Mouse (Mus musculus) small intestine, adult 2 months (tissue): ENCODE data around the gene Hapln2. TPM values are rescaled to one million over a fixed set of nuclear protein-coding genes. Genes with fewer than 3 reads are reported as not detected.

Experiments
- H3K27ac ChIP-seq: fragments of 200-500 bp; 2 replicates; pipeline ENCODE4 v1.5.1; 2012; ENCODE audit warnings: low read depth, low read length, control low read depth, inconsistent platforms; ENCODE audit not compliant: insufficient read depth
- H3K27me3 ChIP-seq: fragments of 200-500 bp; 2 replicates; pipeline ENCODE4 v1.6.1; 2012; ENCODE audit warnings: mild to moderate bottlenecking, moderate library complexity, low read length, inconsistent platforms; ENCODE audit not compliant: control insufficient read depth, insufficient read depth
- H3K36me3 ChIP-seq: fragments of 200-500 bp; 2 replicates; pipeline ENCODE4 v1.6.1; 2012; ENCODE audit warnings: mild to moderate bottlenecking, low read length, control low read depth, inconsistent platforms; ENCODE audit not compliant: control insufficient read depth, insufficient read depth
- H3K4me1 ChIP-seq: fragments of 200-500 bp; 2 replicates; pipeline ENCODE4 v1.6.1; 2012; ENCODE audit warnings: low read length, inconsistent platforms, mixed read lengths; ENCODE audit not compliant: control insufficient read depth, insufficient read depth, insufficient read length
- H3K4me3 ChIP-seq: fragments of 200-500 bp; 2 replicates; pipeline ENCODE4 v1.5.1; 2012; ENCODE audit warnings: low read depth, mild to moderate bottlenecking, control low read depth, inconsistent platforms, low read length, moderate library complexity
- CTCF ChIP-seq: fragments of 200-500 bp; IDR thresholded peaks from 2 replicates; pipeline ENCODE4 v1.5.1; 2012; ENCODE audit warnings: low read depth, mild to moderate bottlenecking, control low read depth, inconsistent platforms, low read length, moderate library complexity, mixed read lengths; ENCODE audit not compliant: insufficient replicate concordance, insufficient read length; ENCODE audit errors: extremely low read depth
- POLR2A ChIP-seq: fragments of 200-500 bp; IDR thresholded peaks from 2 replicates; pipeline ENCODE4 v1.6.1; 2012; ENCODE audit warnings: low read depth, mild to moderate bottlenecking, control low read depth, inconsistent platforms, low read length, moderate library complexity
- WGBS: fragments of 180-500 bp; shearing (Covaris S2); methylation state at CpG from one replicate; pipeline ENCODE4 v1.1.7; 2018; 5-methylcytosine and 5-hydroxymethylcytosine counted together
- polyA plus RNA-seq: library from polyadenylated mRNA; depleted of rRNA; stranded (reverse); fragments of >200 nt; gene quantifications from 2 replicates; pipeline ENCODE4 v1.2.3, GENCODE M21; 2012

Hapln2 gene
- polyA plus RNA-seq, 1 experiment, result not detected

DNA sequence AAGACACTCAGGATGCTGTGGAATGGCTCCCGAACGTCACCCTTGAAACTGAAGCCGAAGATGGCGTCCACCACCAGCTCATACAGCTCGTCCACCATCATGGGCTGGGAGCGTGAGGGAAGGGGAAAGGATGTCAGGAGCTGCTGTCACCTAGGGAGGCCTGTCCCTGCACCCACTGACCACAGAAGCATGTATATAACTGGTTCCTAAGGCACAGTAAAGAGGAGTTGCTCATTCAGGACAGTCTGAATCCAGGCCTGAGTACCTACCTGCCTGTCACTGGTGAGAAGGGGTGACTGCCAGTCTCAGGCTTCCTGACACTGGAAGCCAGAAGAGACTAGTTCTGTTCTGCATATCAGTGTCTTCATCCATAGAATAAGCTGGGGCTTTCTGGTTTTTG is 29.6 kb upstream of the Hapln2 start:
- WGBS, result 87% methylated on average over 6 of the region's 6 CpGs
- no peak overlapping the region for H3K4me3 ChIP-seq
- TF ChIP-seq POLR2A (no peak), CTCF (no peak)

DNA sequence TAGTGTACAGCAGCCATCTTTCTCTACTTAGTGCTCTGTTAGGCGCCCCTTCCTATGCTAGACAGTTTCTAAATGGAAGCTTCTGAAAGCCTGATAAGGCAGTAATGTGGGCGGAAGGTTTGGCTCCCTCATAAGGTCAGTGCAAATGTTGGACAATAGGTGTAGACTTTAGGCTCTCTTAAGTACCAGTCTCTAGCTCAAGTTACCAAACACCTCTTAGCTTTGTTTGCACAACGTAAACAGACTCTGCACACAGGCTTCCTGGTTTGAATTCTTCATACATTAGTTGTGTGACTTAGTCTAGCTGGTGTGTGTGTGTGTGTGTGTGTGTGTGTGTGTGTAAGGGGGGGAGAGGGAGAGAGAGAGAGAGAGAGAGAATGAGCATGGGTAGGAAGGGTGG is 22.1 kb upstream of the Hapln2 start:
- 66% methylated on average over 3 of the region's 3 CpGs for WGBS
- H3K4me3 ChIP-seq, result no peak overlapping the region

More for the DNA sequence above, 29.6 kb upstream of the Hapln2 start:
- Histone ChIP-seq H3K36me3 (peaks cover 9% of the 10 kb centered on the region), H3K27me3 (no peaks in the 10 kb centered on the region), H3K27ac (no peak overlapping the region), H3K4me1 (peaks cover 3% of the 10 kb centered on the region; the same call in 1 of the 2 replicates)

DNA sequence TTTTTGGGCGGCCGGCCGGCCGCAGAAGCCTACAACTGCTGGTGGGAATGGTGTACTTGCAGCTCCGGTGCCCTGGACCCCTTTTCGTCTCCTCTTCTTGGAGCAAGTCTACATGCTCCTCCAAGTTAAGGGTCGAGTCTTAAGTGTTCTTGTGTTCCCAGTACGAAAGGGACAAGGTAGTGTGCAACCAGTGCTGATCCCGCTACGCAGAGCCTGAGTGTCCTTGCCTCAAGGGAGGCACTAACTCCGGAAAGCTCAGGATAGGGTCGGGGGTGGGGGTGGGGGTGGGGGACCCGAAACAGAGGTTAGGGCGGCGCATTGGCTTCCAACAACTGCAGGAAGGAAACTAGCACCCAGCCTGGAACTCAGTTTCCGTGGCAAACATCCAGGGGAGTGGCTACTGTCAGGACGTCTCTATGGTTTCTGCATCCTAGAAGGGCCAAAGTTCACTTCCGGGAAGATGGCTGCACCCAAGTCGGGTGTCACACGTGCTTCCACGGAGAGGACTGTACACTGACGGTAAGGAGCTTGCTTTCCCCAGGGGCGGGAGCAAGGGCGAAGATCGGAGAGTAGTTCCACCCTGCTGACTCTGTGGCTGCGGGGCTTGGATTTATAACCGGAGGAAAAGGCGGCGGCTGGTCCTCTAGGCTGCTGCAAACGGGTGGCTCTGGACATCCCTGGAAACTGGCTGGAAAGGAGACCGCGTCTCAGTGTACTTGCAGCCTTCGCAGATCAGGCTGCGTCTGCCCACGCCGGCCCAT is 15.5 kb upstream of the Hapln2 start, which contains the start of gene Gpatch4:
TSS of gene Gpatch4 (plus strand) at position 448 of the 761 bp plus-strand sequence.
- H3K4me1 ChIP-seq, result no peaks in the 10 kb centered on the region
- H3K27ac ChIP-seq, result no peak within 1 kb of the TSS
- peak within 1 kb of the TSS; percentile 84 for H3K4me3 ChIP-seq
- no peak for TF ChIP-seq CTCF
- TF ChIP-seq POLR2A, result peak; percentile 57; the same call in 1 of the 2 replicates
- no peaks in the 10 kb centered on the region for H3K36me3 ChIP-seq
- H3K27me3 ChIP-seq, result no peaks in the 10 kb centered on the region; the same call in 1 of the 2 replicates
- 9% methylated on average over 36 of the region's 36 CpGs for WGBS

More for the DNA sequence above, 22.1 kb upstream of the Hapln2 start:
- H3K4me1 ChIP-seq, result no peaks in the 10 kb centered on the region
- H3K36me3 ChIP-seq, result peaks cover 7% of the 10 kb centered on the region
- no peaks in the 10 kb centered on the region for H3K27me3 ChIP-seq
- no peak overlapping the region for H3K27ac ChIP-seq
- TF ChIP-seq CTCF, result no peak
- no peak for TF ChIP-seq POLR2A

DNA sequence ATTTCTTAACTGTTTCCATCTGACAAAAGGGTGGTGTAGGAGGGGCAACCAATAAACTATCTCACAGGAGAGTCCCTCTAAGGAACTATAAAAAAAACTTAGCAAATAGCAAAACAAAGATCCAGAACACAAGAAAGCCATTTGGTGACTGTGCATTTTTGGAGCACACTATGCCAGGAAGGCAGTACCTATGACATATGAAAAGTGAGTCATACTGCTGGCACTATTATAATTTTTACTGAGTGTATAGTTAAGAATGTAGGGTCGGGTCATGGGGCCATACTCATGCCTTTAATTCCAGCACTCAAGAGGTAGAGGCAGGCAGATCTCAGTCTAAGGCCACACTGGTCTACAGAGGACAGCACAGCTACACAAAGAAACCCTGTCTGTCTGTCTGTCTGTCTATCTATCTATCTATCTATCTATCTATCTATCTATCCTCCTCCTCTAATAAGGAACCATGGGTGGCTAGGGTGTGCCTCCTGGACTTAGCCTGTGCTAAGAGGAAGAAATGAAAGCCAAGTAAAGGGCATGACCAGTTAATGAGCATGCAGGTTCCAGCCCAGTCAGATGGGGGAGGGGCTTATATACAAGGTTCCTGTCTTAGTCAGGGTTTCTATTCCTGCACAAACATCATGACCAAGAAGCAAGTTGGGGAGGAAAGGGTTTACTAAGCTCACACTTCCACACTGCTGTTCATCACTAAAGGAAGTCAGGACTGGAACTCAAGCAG is 8.3 kb upstream of the Hapln2 start:
- Histone ChIP-seq H3K27ac (no peak overlapping the region), H3K4me3 (no peak overlapping the region), H3K27me3 (peaks cover 5% of the 10 kb centered on the region; the same call in 1 of the 2 replicates), H3K36me3 (no peaks in the 10 kb centered on the region), H3K4me1 (no peaks in the 10 kb centered on the region)
- WGBS, result 33% methylated on average over 1 of the region's 1 CpGs
- TF ChIP-seq CTCF, result no peak
- no peak for TF ChIP-seq POLR2A

DNA sequence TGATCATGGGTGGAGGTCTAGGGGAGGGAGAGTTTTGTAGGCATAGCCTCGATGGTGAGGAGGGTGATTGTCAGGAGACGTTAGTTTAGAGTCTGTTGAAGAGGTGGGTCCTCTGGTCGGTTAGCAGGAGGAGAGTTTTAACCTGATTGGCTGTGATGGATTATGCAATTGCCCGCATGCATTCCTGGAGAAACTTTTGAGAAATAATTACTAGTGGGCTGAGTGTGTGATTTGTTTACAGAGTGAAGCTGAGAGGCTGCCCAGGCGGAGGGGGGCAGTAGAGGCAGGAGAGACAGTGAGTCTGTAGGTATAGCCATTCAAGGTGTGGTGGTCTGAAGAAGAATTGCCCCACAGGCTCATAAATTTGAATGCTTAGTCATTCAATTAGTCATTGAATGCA is 6.1 kb upstream of the Hapln2 start:
- Histone ChIP-seq H3K27ac (no peak overlapping the region), H3K4me1 (no peaks in the 10 kb centered on the region), H3K4me3 (no peak overlapping the region), H3K36me3 (no peaks in the 10 kb centered on the region), H3K27me3 (peaks cover 5% of the 10 kb centered on the region; the same call in 1 of the 2 replicates)
- WGBS, result 43% methylated on average over 5 of the region's 5 CpGs
- TF ChIP-seq CTCF, result no peak

DNA sequence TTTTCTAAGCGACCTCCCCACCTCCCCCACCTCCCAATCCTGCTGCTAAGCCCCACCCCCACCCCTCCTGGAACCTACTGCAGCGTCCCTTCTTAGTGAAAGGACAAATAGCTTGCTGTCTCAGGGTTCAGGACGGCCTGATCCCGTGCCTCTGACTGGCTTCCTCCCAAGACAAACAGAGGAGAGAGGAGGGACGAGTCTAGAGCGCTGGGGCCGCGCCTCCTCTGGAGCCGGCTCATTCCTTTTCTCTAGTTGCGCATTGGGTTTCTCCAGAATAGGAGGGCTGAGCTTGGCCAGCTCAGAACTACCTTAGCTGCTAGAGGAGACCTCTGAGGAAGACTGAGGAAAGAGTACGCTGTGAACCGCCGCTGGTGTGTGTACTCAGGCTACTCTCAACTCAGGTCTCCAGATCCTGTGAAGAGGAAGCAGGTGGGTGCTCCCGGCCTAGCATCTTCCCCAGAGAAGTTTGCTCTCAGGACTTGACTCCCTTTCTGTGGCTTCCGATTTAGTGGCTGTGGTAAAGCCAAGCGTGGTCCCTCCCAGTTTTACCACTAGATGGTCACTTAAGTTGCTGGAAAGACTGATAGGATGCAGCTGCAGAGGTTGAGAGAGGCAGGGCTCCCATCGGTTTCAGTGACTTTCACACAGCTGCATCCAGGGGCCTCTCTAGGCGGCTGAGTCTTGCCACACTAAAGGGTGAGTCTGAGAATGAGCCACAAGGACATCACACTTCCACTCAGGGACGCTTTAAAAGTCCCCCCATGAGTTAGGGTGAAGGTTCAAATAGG is 3.4 kb upstream of the Hapln2 start:
- H3K27me3 ChIP-seq, result peaks cover 4% of the 10 kb centered on the region; the same call in 1 of the 2 replicates
- H3K4me1 ChIP-seq, result no peaks in the 10 kb centered on the region
- no peak overlapping the region for H3K27ac ChIP-seq
- no peaks in the 10 kb centered on the region for H3K36me3 ChIP-seq
- no peak overlapping the region for H3K4me3 ChIP-seq
- TF ChIP-seq CTCF (no peak), POLR2A (no peak)
- 9% methylated on average over 19 of the region's 19 CpGs for WGBS
